Mouse (Mus musculus) kidney, embryonic 16.5 days (tissue): ENCODE measurements at regions not wholly inside any gene's neighbourhood (a gene's known extent, or its start where the extent isn't known, plus 50 kb on each side); places are given as distances from the start of the nearest gene placed in this dataset.

Source experiments
- ATAC-seq: fragments of 200-750 bp; cut with Nextera tagmentation; 2 replicates; pipeline ENCODE4 v1.8.0; 2017; ENCODE audit warnings: moderate TSS enrichment; ENCODE audit not compliant: low FRiP score, low TSS enrichment
- H3K27ac ChIP-seq: fragments of 300-500 bp; sonication (generic); 2 replicates; pipeline ENCODE4 v1.5.1; 2014; ENCODE audit warnings: low read length
- H3K27me3 ChIP-seq: fragments of 300-500 bp; sonication (generic); 2 replicates; pipeline ENCODE4 v1.6.1; 2014; ENCODE audit warnings: low read length, control low read depth, mixed read lengths; ENCODE audit not compliant: insufficient read depth
- H3K36me3 ChIP-seq: fragments of 300-500 bp; sonication (generic); 2 replicates; pipeline ENCODE4 v1.6.1; 2014; ENCODE audit warnings: low read length, control low read depth, mixed read lengths; ENCODE audit not compliant: insufficient read depth
- H3K4me1 ChIP-seq: fragments of 300-500 bp; sonication (generic); 2 replicates; pipeline ENCODE4 v1.6.1; 2014; ENCODE audit warnings: low read length, control low read depth, mixed read lengths; ENCODE audit not compliant: insufficient read depth
- H3K4me2 ChIP-seq: fragments of 300-500 bp; sonication (generic); replicated peaks from 2 replicates; pipeline ENCODE4 v1.6.1; 2014; ENCODE audit warnings: low read depth, low read length
- H3K4me3 ChIP-seq: fragments of 300-500 bp; sonication (generic); 2 replicates; pipeline ENCODE4 v1.5.1; 2014; ENCODE audit warnings: mild to moderate bottlenecking, low read length
- H3K9ac ChIP-seq: fragments of 300-500 bp; sonication (generic); replicated peaks from 2 replicates; pipeline ENCODE4 v1.6.1; 2014; ENCODE audit warnings: low read length
- H3K9me3 ChIP-seq: fragments of 300-500 bp; sonication (generic); 2 replicates; pipeline ENCODE4 v1.6.1; 2016; ENCODE audit warnings: low read length, control low read depth
- WGBS: fragments of 180-500 bp; shearing (Covaris S2); extraction: QIAGEN DNeasy Blood & Tissue Kit; methylation state at CpG from one replicate; pipeline ENCODE4 v1.1.7; 2014; 5-methylcytosine and 5-hydroxymethylcytosine counted together

DNA sequence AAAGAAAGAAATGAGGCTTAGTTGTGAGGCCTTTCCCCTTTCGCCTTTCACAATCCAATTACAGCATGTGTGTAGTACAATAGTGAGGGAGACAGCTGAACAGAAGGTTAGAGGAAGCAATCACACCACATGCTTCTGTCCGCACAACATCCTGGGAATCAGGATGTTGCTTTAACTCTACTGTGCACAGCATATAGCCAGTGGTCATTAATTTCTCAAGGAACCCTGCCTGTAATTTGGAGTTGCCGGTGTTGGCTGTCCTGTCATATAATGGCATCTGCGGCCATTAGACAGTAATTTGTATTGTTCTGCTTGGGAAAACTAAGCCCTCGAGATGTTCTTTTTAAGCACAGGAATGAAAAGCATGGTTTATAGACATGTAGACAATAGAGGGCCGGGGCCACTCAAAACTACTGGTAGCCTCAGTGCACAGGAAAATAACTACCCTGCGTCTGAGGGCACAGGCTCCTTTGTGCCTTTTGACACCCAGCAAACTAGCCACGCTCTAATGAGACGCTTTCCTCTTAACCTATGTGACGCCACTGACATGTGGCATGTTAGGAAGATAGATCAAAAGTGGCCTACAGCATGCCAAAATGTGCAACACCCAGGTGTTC, 233.2 kb upstream of the Robo2 start:
- Histone ChIP-seq H3K27me3 (no peaks in the 10 kb centered on the region), H3K4me1 (no peaks in the 10 kb centered on the region), H3K36me3 (no peaks in the 10 kb centered on the region), H3K9me3 (no peaks in the 10 kb centered on the region), H3K27ac (no peak overlapping the region), H3K9ac (no peak overlapping the region), H3K4me2 (no peak overlapping the region), H3K4me3 (no peak overlapping the region)
- WGBS = 67% methylated on average over 10 of the region's 10 CpGs
- no peak for ATAC-seq

DNA sequence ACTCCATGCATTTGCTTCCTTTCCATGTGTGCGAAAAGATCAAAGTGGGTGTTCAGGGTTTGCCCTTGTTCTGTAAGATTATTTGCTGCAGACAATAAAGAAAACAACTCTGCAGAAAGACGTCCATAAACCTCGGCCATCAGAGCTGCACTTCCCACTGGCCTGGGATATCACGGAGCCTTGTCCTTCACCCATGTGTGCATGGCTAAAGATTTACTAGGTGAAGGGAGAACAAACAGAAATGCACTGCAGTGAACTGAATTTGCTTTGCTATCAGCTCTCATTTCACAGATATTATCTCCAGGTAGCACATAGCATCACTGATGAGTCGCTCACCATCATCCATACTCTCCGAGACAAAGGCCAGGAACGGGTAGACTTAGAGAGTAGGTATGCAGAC, 228.2 kb upstream of the Robo2 start:
- H3K4me1 ChIP-seq = 0 out of 2 replicates have a peak, but pooled peaks cover 7% of the 10 kb centered on the region
- no peak overlapping the region for H3K4me2 ChIP-seq
- H3K9ac ChIP-seq = no peak overlapping the region
- H3K27ac ChIP-seq = no peak overlapping the region
- 58% methylated on average over 7 of the region's 7 CpGs for WGBS
- no peaks in the 10 kb centered on the region for H3K9me3 ChIP-seq
- H3K4me3 ChIP-seq = no peak overlapping the region
- no peak for ATAC-seq
- H3K27me3 ChIP-seq = no peaks in the 10 kb centered on the region
- no peaks in the 10 kb centered on the region for H3K36me3 ChIP-seq

DNA sequence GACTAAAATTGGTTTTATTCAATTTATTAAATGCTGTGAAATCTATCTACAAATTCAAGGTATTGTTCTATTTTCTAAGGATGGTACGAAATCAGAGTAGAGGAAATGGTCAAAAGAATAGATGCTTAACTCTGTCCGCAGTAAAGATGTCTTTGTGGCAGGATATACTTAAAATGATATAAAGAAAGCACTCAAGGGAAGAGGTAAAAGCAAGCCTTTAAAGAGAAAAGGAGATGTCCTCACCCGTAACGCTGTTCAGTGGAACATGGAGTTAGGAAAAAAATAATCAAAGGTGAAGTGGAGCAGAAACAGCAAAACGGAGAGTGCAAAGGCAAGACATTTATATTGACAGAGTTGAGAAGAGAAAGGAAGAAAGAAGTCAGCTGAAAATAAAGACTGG, 226.0 kb upstream of the Robo2 start:
- no peak for ATAC-seq
- H3K4me2 ChIP-seq = no peak overlapping the region
- no peak overlapping the region for H3K27ac ChIP-seq
- H3K4me1 ChIP-seq = 0 out of 2 replicates have a peak, but pooled peaks cover 7% of the 10 kb centered on the region
- no peaks in the 10 kb centered on the region for H3K36me3 ChIP-seq
- 28% methylated on average over 5 of the region's 5 CpGs for WGBS
- H3K4me3 ChIP-seq = no peak overlapping the region
- H3K27me3 ChIP-seq = no peaks in the 10 kb centered on the region
- no peak overlapping the region for H3K9ac ChIP-seq
- H3K9me3 ChIP-seq = no peaks in the 10 kb centered on the region

- WGBS = 83% methylated on average over 2 of the region's 2 CpGs
- no peaks in the 10 kb centered on the region for H3K27me3 ChIP-seq
- no peak overlapping the region for H3K27ac ChIP-seq
- no peak overlapping the region for H3K4me3 ChIP-seq
- no peaks in the 10 kb centered on the region for H3K9me3 ChIP-seq
- no peaks in the 10 kb centered on the region for H3K36me3 ChIP-seq
- no peak for ATAC-seq
- no peak overlapping the region for H3K9ac ChIP-seq
- no peak overlapping the region for H3K4me2 ChIP-seq
- H3K4me1 ChIP-seq = no peaks in the 10 kb centered on the region
Measured at GRCm38 (mm10) chr16:74625783-74626182, 214.2 kb upstream of the Robo2 start.

DNA sequence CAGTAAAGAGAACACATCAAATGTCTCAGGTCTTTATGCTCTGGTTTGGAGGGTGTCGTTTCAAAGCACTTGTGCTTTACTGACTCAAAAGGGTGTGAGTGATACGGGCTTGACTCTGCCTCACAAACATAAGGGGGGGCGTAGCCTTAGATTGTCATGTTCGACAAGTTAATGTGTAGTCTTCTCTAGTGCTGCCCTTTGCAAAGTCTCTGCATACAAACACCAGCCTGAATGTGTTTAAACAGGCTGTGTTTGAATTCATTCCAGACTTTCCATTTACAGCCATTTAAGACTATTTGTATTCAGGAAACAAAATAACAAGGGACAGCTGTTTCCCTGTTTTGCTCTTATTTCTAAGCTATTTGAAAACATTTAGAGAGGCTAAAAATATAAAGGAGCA, 200.4 kb upstream of the Robo2 start:
- Histone ChIP-seq H3K9ac (no peak overlapping the region), H3K4me2 (no peak overlapping the region), H3K9me3 (no peaks in the 10 kb centered on the region), H3K27ac (no peak overlapping the region), H3K27me3 (no peaks in the 10 kb centered on the region), H3K36me3 (no peaks in the 10 kb centered on the region), H3K4me3 (no peak overlapping the region), H3K4me1 (0 out of 2 replicates have a peak, but pooled peaks cover 4% of the 10 kb centered on the region)
- WGBS = 38% methylated on average over 4 of the region's 4 CpGs
- ATAC-seq = no peak

DNA sequence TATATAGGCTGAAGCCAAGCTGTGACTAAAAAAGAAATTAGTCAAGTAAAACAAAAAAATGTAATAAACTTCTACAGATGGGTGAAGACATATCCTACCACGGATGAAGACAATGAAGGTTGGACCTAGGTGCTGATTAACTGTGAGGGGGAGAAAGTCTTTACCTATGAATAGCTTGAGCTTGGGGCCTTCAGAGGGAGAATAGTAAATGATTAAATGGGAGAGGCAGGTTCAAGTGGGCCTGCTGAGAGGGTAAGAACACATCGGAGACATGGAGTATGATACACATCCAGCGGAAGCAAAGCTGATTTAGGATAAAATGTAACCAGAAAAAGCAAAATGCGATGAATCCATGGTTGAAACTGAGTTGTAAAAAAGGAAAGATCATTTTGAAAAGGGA, 197.9 kb upstream of the Robo2 start:
- ATAC-seq = peak; percentile 95

DNA sequence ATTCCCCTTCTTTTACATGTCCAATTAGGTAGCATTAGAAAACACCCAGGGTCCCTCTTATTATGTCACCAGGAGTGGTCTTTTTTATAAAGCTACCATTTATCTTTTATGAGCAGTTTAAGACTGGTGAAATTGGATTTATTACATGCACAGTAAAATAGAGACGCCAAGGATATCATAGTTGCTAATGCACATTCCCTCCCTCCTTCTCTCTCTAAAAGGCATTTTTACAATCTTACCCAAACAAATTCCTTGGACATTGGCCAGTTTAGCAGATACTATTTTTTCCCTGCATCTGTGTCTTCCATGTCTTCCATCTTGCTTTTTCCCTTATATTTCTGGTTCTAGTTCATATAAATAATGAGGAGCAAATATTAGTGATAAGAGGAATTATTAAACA, 186.7 kb upstream of the Robo2 start:
- no peaks in the 10 kb centered on the region for H3K9me3 ChIP-seq
- H3K9ac ChIP-seq = no peak overlapping the region
- H3K4me2 ChIP-seq = no peak overlapping the region
- no peaks in the 10 kb centered on the region for H3K36me3 ChIP-seq
- ATAC-seq = peak; percentile 65; the same call in 1 of the 2 replicates
- no peaks in the 10 kb centered on the region for H3K4me1 ChIP-seq
- no peak overlapping the region for H3K27ac ChIP-seq
- H3K4me3 ChIP-seq = no peak overlapping the region
- no peaks in the 10 kb centered on the region for H3K27me3 ChIP-seq
- WGBS = 40% methylated on average over 1 of the region's 1 CpGs

More for the DNA sequence above, 197.9 kb upstream of the Robo2 start:
- Histone ChIP-seq H3K36me3 (no peaks in the 10 kb centered on the region), H3K27ac (no peak overlapping the region), H3K27me3 (no peaks in the 10 kb centered on the region), H3K4me1 (0 out of 2 replicates have a peak, but pooled peaks cover 4% of the 10 kb centered on the region), H3K4me3 (no peak overlapping the region), H3K4me2 (no peak overlapping the region), H3K9ac (no peak overlapping the region), H3K9me3 (no peaks in the 10 kb centered on the region)
- 59% methylated on average over 4 of the region's 4 CpGs for WGBS

DNA sequence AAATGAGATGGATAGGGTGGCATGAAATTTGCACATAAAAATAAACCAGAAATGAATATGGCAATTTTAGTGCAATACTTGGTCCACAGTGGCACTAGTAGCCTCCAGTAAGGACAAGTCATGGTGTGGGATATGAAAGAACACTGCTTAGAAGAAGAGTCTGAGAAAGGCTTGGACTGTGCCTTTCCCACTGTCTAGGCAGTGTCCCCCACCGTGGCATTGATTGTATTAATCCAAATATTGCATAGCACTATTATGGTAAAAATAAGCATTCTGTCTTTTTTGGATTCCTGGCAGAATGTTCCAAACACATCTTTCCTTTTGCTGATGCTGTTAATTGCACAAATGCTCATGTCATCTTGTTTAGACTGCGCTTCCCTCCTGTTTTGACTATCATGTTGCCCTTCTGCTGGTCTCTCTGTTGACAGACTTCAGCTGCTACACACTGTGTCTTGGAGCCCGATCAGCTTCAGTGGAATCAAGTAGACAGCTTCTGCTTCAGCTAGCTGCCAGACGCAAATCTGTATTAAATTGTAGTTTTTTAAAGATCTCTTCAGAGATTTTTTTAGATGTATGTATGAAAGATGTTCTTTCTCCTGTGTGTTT, 186.2 kb upstream of the Robo2 start:
- ATAC-seq = peak; percentile 81; the same call in 1 of the 2 replicates
- no peak overlapping the region for H3K4me3 ChIP-seq
- no peaks in the 10 kb centered on the region for H3K36me3 ChIP-seq
- no peaks in the 10 kb centered on the region for H3K4me1 ChIP-seq
- H3K9ac ChIP-seq = no peak overlapping the region
- 42% methylated on average over 4 of the region's 4 CpGs for WGBS
- no peak overlapping the region for H3K27ac ChIP-seq
- H3K27me3 ChIP-seq = no peaks in the 10 kb centered on the region
- no peaks in the 10 kb centered on the region for H3K9me3 ChIP-seq
- H3K4me2 ChIP-seq = no peak overlapping the region

DNA sequence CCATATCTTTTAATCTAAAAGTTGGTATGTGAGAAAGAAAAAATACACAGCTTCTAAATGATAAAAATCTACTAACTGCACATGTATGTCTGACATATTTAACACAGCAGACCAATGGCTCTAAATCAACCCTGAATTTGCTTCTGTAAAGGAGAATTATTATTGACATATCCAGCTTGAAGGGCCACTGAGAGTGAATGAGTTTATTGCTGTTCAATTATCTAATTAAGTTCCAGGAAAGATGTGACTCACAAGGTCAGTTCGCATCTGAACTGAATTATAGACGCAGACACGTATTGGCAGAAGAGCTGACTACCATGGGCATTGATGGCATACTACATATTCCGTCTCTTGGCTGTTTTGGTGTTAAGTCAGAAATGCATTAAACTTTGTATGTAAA, 180.3 kb upstream of the Robo2 start:
- Histone ChIP-seq H3K9ac (no peak overlapping the region), H3K4me3 (no peak overlapping the region), H3K27ac (no peak overlapping the region), H3K9me3 (no peaks in the 10 kb centered on the region), H3K36me3 (no peaks in the 10 kb centered on the region), H3K27me3 (no peaks in the 10 kb centered on the region), H3K4me1 (no peaks in the 10 kb centered on the region), H3K4me2 (no peak overlapping the region)
- 94% methylated on average over 4 of the region's 4 CpGs for WGBS
- no peak for ATAC-seq

DNA sequence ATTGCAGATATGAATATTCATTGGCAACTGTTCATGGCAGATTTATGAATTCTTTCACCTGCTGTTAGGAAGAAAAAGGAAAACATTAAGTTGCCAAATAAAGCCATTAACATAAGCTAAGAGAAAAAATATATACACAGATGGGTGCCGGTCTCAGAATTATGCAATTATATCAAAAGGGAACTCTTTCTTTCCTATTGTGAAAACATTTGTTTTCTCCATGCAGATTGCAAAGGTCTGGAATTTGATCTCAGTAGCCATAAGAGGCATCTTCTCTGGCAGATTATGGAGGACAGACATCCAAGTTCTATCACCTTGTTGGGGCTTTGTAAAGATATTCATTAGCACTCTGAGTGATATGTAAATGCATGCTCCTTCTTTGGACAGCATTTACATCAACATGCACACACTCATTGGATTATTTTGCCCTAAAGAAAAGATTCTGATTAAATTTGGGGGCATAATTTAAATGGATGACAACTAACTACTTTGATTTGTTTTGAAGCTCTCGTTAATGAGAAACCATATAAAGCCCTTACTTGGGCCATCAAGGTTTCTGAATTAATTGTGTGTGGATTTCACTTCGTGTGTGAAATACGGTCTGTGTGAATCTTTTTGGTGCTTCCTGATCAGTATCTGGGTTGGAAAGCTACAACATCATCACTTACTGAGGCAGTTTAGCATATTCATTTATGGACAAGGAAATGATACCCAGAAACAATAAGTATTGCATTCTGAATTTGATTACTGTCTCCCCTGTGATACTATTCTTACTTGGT, 171.2 kb upstream of the Robo2 start:
- Histone ChIP-seq H3K4me2 (no peak overlapping the region), H3K9ac (no peak overlapping the region), H3K36me3 (no peaks in the 10 kb centered on the region), H3K9me3 (no peaks in the 10 kb centered on the region), H3K27ac (no peak overlapping the region), H3K4me1 (no peaks in the 10 kb centered on the region), H3K4me3 (no peak overlapping the region), H3K27me3 (no peaks in the 10 kb centered on the region)
- WGBS = 87% methylated on average over 4 of the region's 4 CpGs
- ATAC-seq = no peak
